Mouse (Mus musculus) heart, adult 18-20 months (tissue): Measurements from ENCODE around the gene Ash1l. TPM values are rescaled to one million over a fixed set of nuclear protein-coding genes. Genes with fewer than 3 reads are reported as not detected.
"Not testable (repeated sequence)": the region's sequence is repeated elsewhere in the genome, so short reads cannot be mapped to it uniquely, and the experiment has no call there.

Experiments
- DNase-seq, 2 experiments: peaks; one replicate each; pipeline ENCODE4 v3.0.0; 2021 to 2022; ENCODE audit warnings: mixed read lengths in 1 of 2
- total RNA-seq, 2 experiments: library from RNA; stranded (reverse); gene quantifications; 2 replicates each; pipeline ENCODE4 v1.2.3; 2021

The Ash1l gene
- total RNA-seq, 2 experiments from 2014 or later = 37.3 to 40.2 TPM

GRCm38 (mm10) chr3:88953736-88954135 lies 3.3 kb downstream of the Ash1l start:
- DNase-seq = no peak

- not testable (repeated sequence) for DNase-seq
These were observed 12.8 kb downstream of the Ash1l start for GRCm38 (mm10) chr3:88963211-88963610.

- DNase-seq = no peak
These were observed 24.6 kb downstream of the Ash1l start for GRCm38 (mm10) chr3:88975012-88975411.

GRCm38 (mm10) chr3:88981206-88982010 lies 31.0 kb downstream of the Ash1l start:
- no peak for DNase-seq

GRCm38 (mm10) chr3:88983921-88984381 lies 33.5 kb downstream of the Ash1l start:
- peak in 1 of 2 experiments; percentile 31 for DNase-seq

GRCm38 (mm10) chr3:88992793-88993192 lies 42.4 kb downstream of the Ash1l start:
- DNase-seq = peak; percentile 38 to 40

GRCm38 (mm10) chr3:89001536-89001935 lies 51.1 kb downstream of the Ash1l start:
- DNase-seq = no peak

- not testable (repeated sequence) for DNase-seq
These were observed 80.5 kb downstream of the Ash1l start for GRCm38 (mm10) chr3:89030896-89031295.

- no peak for DNase-seq
These were observed 92.9 kb downstream of the Ash1l start for GRCm38 (mm10) chr3:89043359-89043758.

- no peak for DNase-seq
These were observed 107.9 kb downstream of the Ash1l start for GRCm38 (mm10) chr3:89058361-89058760.

GRCm38 (mm10) chr3:89058783-89059182 lies 108.4 kb downstream of the Ash1l start:
- DNase-seq = peak; percentile 7 to 29

- no peak for DNase-seq
These were observed 111.3 kb downstream of the Ash1l start for GRCm38 (mm10) chr3:89061696-89062095.

GRCm38 (mm10) chr3:89067265-89067664 lies 116.8 kb downstream of the Ash1l start:
- no peak for DNase-seq

GRCm38 (mm10) chr3:89077383-89077782 lies 127.0 kb downstream of the Ash1l start:
- no peak for DNase-seq

GRCm38 (mm10) chr3:89082287-89082686 lies 131.9 kb downstream of the Ash1l start:
- DNase-seq = not testable (repeated sequence)

- no peak for DNase-seq
These were observed 133.7 kb downstream of the Ash1l start for GRCm38 (mm10) chr3:89084133-89084532.

- DNase-seq = no peak
These were observed 134.3 kb downstream of the Ash1l start for GRCm38 (mm10) chr3:89084654-89085190.

- DNase-seq = peak; percentile 65 to 88
These were observed 137.1 kb downstream of the Ash1l start for GRCm38 (mm10) chr3:89087338-89088110.

GRCm38 (mm10) chr3:89088974-89089373 lies 138.6 kb downstream of the Ash1l start:
- peak in 1 of 2 experiments; percentile 14 for DNase-seq

- DNase-seq = peak; percentile 93 to 95
These were observed 139.6 kb downstream of the Ash1l start for GRCm38 (mm10) chr3:89089882-89090591.

GRCm38 (mm10) chr3:89090694-89091655 lies 140.6 kb downstream of the Ash1l start:
- DNase-seq = peak; percentile 88 to 90
